8 mouse cellular contexts compared by ENCODE assay signal in the genomic region with DNA sequence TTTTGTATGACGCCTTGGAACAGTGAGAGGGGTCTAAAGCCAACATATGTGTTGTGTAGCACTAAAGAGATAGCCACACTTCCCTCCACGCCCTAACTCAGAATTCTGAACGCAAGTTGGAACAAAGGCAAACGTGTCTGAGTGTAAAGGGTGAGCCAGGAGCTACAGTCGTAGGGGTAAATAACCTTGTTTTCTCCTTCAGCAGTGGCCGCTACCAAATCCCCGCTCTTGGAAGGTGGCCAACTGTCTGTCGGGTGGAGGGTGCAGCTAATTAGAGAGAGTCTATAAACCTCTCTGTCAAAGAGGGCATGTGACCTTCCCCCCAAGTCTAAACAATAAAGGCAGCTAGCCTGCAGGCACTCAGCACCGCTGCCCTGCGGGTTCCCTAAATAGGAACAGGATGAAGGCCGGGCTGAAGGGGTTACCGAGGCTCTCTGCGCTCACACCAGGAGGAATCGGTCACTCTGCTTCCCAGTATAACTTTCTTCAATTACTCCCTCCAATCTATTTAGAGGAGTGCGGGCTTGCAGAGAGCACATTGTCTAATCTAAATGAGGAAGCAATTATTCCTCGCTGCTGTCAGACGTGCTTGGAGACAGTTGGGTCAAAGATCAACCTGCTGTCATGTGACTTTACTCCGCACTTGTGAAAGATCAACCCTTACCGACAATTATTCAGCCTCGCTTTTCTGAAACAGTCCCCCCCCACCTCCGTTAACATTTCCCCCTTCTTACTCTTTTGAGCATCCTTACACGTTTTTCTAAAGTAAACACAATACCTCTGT.
DNase-seq lines count a peak whose midpoint lies in the region; ATAC-seq lines count a peak whose summit lies in the region.

No protein-coding gene starts in this region.

- H3K9ac ChIP-seq in hindbrain, embryonic 13.5 days: peak overlapping the region; percentile 67

- H3K27ac ChIP-seq in hindbrain, embryonic 13.5 days: peak overlapping the region; percentile 83

- peak overlapping the region; percentile 65 for H3K4me2 ChIP-seq in hindbrain, embryonic 13.5 days

- peaks cover 2% of the 10 kb centered on the region; the same call in 1 of the 2 replicates for H3K36me3 ChIP-seq in hindbrain, embryonic 13.5 days

- peak overlapping the region; percentile 39 for H3K4me3 ChIP-seq in hindbrain, embryonic 13.5 days

- intact Hi-C loops in left cerebral cortex, postnatal 14 days (cut with DNase I): loop anchor here (5.0 kb wide), 1 partner anchor 82 kb away; no protein-coding TSS in a partner anchor

- ATAC-seq in hindbrain, embryonic 13.5 days (ENCODE audit: low FRiP score): peak; percentile 69
- ATAC-seq in megakaryocyte progenitor cell, adult 5-6 weeks (replicated peaks; ENCODE audit: poor library complexity): peak; percentile 70

- peaks cover 32% of the 10 kb centered on the region for H3K4me1 ChIP-seq in hindbrain, embryonic 13.5 days (replicated peaks)

- H3K9me3 ChIP-seq in hindbrain, embryonic 13.5 days: no peaks in the 10 kb centered on the region

- H3K27me3 ChIP-seq in hindbrain, embryonic 13.5 days: no peaks in the 10 kb centered on the region

- peak; percentile 97 for DNase-seq in R1 (ENCODE audit: low read depth, low spot score)
- DNase-seq in cerebellum, adult 18-20 months: peak; percentile 45 to 52
- peak; percentile 36 for DNase-seq in gastrocnemius, adult 18-20 months (ENCODE audit: low spot score)
- DNase-seq in left cerebral cortex, postnatal 14 days (ENCODE audit: low spot score in 2 of 2): peak; percentile 31 to 37
- peak; percentile 48 for DNase-seq in right cerebral cortex, postnatal 14 days
- DNase-seq in yolk sac, embryonic 10.5 days (ENCODE audit: low spot score): peak; percentile 83

- WGBS in hindbrain, embryonic 13.5 days: 1% methylated on average over 22 of the region's 22 CpGs

Comparison
In these comparisons a context has a peak if more than half of its experiments do, and no peak if none do; other contexts are left out.
1. Peak in every context shown above with its lines: DNase-seq, ATAC-seq, H3K4me3 ChIP-seq and H3K27ac ChIP-seq.
2. DNase-seq: peak in every context shown above with its lines; median percentile 97 in R1; 83 in yolk sac, embryonic 10.5 days; 48 in cerebellum, adult 18-20 months; 48 in right cerebral cortex, postnatal 14 days; 36 in gastrocnemius, adult 18-20 months; 34 in left cerebral cortex, postnatal 14 days.